Mouse (Mus musculus) megakaryocyte, embryonic 14.5 days (primary cell): Measurements from ENCODE around the gene Nudt4.

ENCODE experiments used
- FLI1 ChIP-seq: IDR thresholded peaks from 2 replicates; pipeline ENCODE4 v1.6.1; 2012; ENCODE audit warnings: low read length, inconsistent platforms, mixed read lengths
- GATA1 ChIP-seq: IDR thresholded peaks from 3 replicates; pipeline ENCODE4 v1.6.1; 2012; ENCODE audit warnings: mixed read lengths, low read length, inconsistent platforms, borderline replicate concordance

GRCm38 (mm10) chr10:95599740-95600139 lies 35.8 kb upstream of the Nudt4 start:
- no peak for TF ChIP-seq GATA1
- TF ChIP-seq FLI1 = no peak
